Mouse (Mus musculus) heart, embryonic 13.5 days (tissue): ENCODE data around the gene Zfp219. TPM values are rescaled to one million over a fixed set of nuclear protein-coding genes. Genes with fewer than 3 reads are reported as not detected.
A peak's percentile ranks its signal among the peaks of the same experiment; 100 is the strongest.

Experiments used
- ATAC-seq: fragments of 200-750 bp; cut with Nextera tagmentation; 2 replicates; pipeline ENCODE4 v1.8.0; 2017; ENCODE audit warnings: moderate TSS enrichment; ENCODE audit not compliant: insufficient number of reproducible peaks, low FRiP score, low TSS enrichment; ENCODE audit errors: extremely low read depth
- H3K27ac ChIP-seq: fragments of 300-500 bp; sonication (generic); replicated peaks from 2 replicates; pipeline ENCODE4 v1.5.1; 2015; ENCODE audit warnings: moderate library complexity, mild to moderate bottlenecking, inconsistent platforms
- H3K27me3 ChIP-seq: fragments of 300-500 bp; sonication (generic); replicated peaks from 2 replicates; pipeline ENCODE4 v1.6.1; 2015; ENCODE audit warnings: mild to moderate bottlenecking, inconsistent platforms
- H3K36me3 ChIP-seq: fragments of 300-500 bp; sonication (generic); 2 replicates; pipeline ENCODE4 v1.6.1; 2015; ENCODE audit warnings: mild to moderate bottlenecking, inconsistent platforms
- H3K4me1 ChIP-seq: fragments of 300-500 bp; sonication (generic); 2 replicates; pipeline ENCODE4 v1.6.1; 2015; ENCODE audit warnings: inconsistent platforms
- H3K4me2 ChIP-seq: fragments of 300-500 bp; sonication (generic); 2 replicates; pipeline ENCODE4 v1.6.1; 2015; ENCODE audit warnings: inconsistent platforms, mild to moderate bottlenecking, moderate library complexity
- H3K4me3 ChIP-seq: fragments of 300-500 bp; sonication (generic); 2 replicates; pipeline ENCODE4 v1.5.1; 2015; ENCODE audit warnings: moderate library complexity, mild to moderate bottlenecking, inconsistent platforms
- H3K9ac ChIP-seq: fragments of 300-500 bp; sonication (generic); 2 replicates; pipeline ENCODE4 v1.6.1; 2015; ENCODE audit warnings: inconsistent platforms, mild to moderate bottlenecking, moderate library complexity
- H3K9me3 ChIP-seq: fragments of 300-500 bp; sonication (generic); 2 replicates; pipeline ENCODE4 v1.6.1; 2016; ENCODE audit warnings: inconsistent platforms
- WGBS: fragments of 180-500 bp; shearing (Covaris S2); methylation state at CpG from one replicate; pipeline ENCODE4 v1.1.7; 2015; ENCODE audit warnings: mixed read lengths; 5-methylcytosine and 5-hydroxymethylcytosine counted together
- polyA plus RNA-seq: library from polyadenylated mRNA; unstranded; fragments of >200 nt; fragmentation: Nextera tagmentation; extraction: Ambion mirVana; gene quantifications from 2 replicates; pipeline ENCODE4 v1.2.1, GENCODE M21; 2015

Zfp219 gene
- polyA plus RNA-seq, 1 experiment from 2014 or later, result 14.5 TPM

DNA sequence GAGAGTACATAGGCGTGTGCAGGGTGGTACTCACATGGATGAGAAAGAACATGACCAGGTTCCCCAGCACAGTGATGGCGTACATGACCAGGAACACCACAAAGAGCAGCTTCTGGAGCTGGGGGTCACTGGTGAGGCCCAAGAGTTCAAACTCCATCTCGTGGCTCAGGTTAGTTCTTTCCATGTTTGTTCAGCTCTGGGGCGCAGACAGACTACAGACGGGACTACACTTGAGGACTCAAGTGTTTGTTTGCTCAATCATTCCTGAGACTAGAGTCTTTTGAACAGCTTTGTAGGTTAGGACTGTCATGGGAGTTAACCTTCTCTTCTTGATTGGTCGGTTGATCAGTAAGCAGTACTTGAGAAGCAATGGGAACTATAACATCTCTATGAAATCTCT, 15.4 kb upstream of the Zfp219 start:
- ATAC-seq, result no peak
- Histone ChIP-seq H3K9me3 (no peaks in the 10 kb centered on the region), H3K4me2 (no peak overlapping the region), H3K27ac (no peak overlapping the region), H3K4me1 (no peaks in the 10 kb centered on the region), H3K36me3 (no peaks in the 10 kb centered on the region), H3K9ac (no peak overlapping the region), H3K27me3 (no peaks in the 10 kb centered on the region), H3K4me3 (no peak overlapping the region)
- WGBS, result 81% methylated on average over 6 of the region's 6 CpGs

DNA sequence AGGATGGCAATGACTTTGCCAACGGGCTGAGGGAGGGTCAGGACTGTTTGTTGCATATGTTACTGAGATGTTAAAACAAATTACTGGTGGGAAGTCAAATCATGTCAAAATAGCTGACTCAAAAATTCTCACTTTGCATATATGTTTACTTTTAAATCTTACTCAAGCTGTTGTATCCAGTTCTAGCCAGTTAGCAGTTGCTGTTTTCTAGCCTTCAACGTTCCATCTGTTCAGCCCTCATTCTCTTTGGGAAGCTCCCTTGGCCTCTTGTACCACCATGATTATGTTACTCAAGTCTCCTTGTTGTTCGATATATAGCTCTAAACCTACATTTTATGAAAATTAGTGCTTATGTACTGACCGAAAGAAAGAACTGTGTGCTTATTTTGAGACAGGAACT, 5.8 kb upstream of the Zfp219 start:
- H3K27ac ChIP-seq, result no peak overlapping the region
- H3K27me3 ChIP-seq, result no peaks in the 10 kb centered on the region
- H3K9me3 ChIP-seq, result no peaks in the 10 kb centered on the region
- H3K9ac ChIP-seq, result no peak overlapping the region
- ATAC-seq, result no peak
- H3K4me3 ChIP-seq, result no peak overlapping the region
- H3K4me1 ChIP-seq, result peaks cover 23% of the 10 kb centered on the region
- H3K4me2 ChIP-seq, result no peak overlapping the region
- 79% methylated on average over 4 of the region's 4 CpGs for WGBS
- H3K36me3 ChIP-seq, result no peaks in the 10 kb centered on the region

DNA sequence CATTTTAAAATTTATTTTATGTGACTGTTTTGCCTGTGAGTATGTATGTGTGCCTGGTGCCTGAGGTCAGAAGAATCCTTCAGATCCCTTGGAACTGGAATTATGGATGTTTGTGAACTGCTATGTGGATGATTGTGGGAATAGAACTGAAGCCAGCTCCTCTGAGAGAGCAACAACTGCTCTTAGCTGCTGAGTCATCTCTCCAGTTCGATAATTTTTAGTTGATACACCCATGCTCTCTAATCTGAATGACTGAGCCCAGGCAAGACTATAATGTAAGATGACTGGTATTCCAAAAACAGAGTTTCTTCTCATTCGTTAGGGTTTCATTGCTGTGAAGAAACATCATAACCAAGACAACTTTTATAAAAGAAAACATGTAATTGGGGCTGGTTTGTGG, 3.6 kb upstream of the Zfp219 start:
- Histone ChIP-seq H3K36me3 (no peaks in the 10 kb centered on the region), H3K4me2 (no peak overlapping the region), H3K27me3 (no peaks in the 10 kb centered on the region), H3K9me3 (no peaks in the 10 kb centered on the region), H3K4me1 (peaks cover 32% of the 10 kb centered on the region), H3K27ac (no peak overlapping the region), H3K4me3 (no peak overlapping the region), H3K9ac (no peak overlapping the region)
- ATAC-seq, result no peak
- 69% methylated on average over 2 of the region's 2 CpGs for WGBS

DNA sequence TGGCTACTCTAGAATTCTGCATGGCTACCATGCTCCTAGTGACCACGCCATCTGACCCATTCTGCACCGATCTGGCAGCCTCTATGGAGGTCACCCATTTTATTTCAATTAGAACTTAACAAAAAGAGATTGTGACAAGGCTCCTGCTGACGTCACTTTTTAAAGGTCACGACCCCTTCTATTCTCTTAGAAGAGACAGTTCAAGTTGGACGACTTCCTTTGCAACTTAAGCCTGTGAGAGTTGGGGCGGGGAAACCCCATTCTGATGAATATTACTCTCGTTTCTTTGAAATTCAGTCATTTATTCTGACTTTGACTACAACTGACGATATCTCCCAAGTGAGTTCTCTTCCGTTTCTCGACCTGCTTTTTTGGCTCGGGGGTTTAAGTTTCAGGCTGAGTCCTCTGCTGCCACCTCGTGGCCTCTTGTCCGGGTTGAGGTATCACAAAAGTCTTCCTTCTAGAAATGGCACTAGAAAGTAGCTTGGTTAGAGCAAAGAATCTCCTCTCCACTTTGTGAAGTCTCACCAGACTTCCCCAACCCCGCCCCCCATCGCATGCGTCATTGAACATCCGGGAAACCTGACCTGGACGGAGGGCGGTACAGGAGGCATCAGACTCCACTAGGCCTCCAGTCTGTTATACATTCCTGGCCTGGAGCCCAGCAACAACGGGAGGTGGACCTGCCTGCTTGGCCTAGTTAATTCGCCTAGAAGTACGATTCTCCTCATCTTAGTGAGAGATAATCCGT, 2.4 kb upstream of the Zfp219 start:
- ATAC-seq, result no peak; the same call in 1 of the 2 replicates
- peak overlapping the region; percentile 42 for H3K4me3 ChIP-seq
- 4% methylated on average over 23 of the region's 23 CpGs for WGBS
- H3K27ac ChIP-seq, result peak overlapping the region; percentile 86
- peak overlapping the region; percentile 75 for H3K9ac ChIP-seq
- no peaks in the 10 kb centered on the region for H3K9me3 ChIP-seq
- H3K4me1 ChIP-seq, result peaks cover 43% of the 10 kb centered on the region
- H3K4me2 ChIP-seq, result peak overlapping the region; percentile 68
- H3K36me3 ChIP-seq, result no peaks in the 10 kb centered on the region
- H3K27me3 ChIP-seq, result no peaks in the 10 kb centered on the region

DNA sequence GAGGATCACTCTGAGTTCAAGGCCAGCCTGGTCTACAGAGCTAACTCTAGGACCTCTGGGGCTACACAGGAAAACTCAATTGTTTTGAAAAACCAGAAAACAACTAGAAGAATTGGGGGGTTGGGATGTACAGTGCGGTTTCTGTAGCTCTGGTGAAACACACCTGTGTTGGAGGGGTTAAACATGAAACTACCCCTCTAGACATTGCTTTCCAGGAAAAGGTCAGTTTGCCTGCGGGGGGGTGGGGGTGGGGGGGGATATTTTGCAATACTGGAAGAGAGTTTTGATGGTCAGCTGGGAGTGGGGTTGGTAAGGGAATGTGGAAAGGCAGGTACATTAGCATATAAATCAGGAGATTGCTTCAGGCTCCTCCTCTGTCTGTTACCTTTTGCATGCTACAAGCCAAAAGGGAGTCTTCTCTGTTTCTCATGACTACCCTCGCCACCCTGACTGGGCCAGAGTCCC, 1.7 kb upstream of the Zfp219 start:
- Histone ChIP-seq H3K27ac (peak overlapping the region; percentile 86), H3K9ac (peak overlapping the region; percentile 75), H3K4me3 (peak overlapping the region; percentile 42)

DNA sequence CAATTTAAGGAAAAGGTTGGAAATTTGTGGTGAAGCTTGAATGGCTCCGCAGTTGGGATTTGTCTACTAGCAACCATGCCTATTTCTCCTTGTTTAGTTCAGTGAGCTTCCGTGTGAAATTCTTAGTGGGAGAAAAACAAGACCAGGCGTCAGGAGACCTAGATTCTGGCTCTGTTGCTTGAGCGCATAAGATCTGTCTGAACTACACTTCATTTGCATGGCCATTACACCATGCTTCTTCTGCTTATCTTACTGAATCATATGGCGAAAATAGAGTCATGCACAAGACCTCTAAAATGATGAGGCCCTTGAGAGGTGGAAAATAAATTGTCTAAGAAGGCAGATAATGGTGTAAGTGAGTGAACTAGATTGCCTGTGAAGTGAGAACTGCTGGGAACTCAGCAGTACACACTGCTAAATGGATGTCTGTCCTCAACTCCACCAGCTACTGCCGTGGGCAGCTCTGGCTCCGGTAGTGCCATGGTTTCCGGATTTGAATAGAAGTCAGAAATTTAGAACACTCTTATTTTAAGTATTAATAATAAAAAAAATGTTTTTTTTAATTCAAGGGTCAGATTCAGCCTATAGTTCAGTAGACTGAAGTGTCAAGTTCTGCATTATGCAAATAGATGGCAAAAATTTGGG, 1.2 kb upstream of the Zfp219 start:
- Histone ChIP-seq H3K9me3 (no peaks in the 10 kb centered on the region), H3K4me3 (no peak overlapping the region), H3K9ac (peak overlapping the region; percentile 96; the same call in 1 of the 2 replicates), H3K27ac (peak overlapping the region; percentile 100), H3K27me3 (no peaks in the 10 kb centered on the region), H3K4me1 (peaks cover 52% of the 10 kb centered on the region), H3K36me3 (no peaks in the 10 kb centered on the region), H3K4me2 (peak overlapping the region; percentile 78; the same call in 1 of the 2 replicates)
- 82% methylated on average over 8 of the region's 8 CpGs for WGBS
- no peak for ATAC-seq

More for the DNA sequence above, 1.7 kb upstream of the Zfp219 start:
- Histone ChIP-seq H3K4me2 (peak overlapping the region; percentile 68), H3K4me1 (peaks cover 47% of the 10 kb centered on the region), H3K9me3 (no peaks in the 10 kb centered on the region), H3K36me3 (no peaks in the 10 kb centered on the region), H3K27me3 (no peaks in the 10 kb centered on the region)
- ATAC-seq, result no peak
- 64% methylated on average over 3 of the region's 3 CpGs for WGBS

DNA sequence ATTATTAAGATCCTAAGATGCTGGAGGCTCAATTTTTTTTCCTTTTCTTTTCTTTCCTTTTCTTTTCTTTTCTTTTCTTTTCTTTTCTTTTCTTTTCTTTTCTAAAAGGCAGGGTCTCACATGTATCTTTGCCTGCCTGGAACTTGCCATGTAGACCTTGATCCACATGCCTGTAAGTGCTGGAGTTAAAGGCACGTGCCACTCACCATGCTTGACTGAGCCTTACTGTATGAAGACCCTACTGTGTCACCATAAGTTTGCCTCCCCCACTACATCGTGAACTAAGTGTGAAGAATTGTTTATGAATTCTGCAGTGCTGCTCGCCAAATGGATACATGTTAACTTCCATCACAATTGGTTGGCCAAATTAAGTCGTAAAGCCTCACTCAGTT, 601 bp upstream of the Zfp219 start:
- no peaks in the 10 kb centered on the region for H3K27me3 ChIP-seq
- peak overlapping the region; percentile 100 for H3K27ac ChIP-seq
- peaks cover 57% of the 10 kb centered on the region for H3K4me1 ChIP-seq
- H3K9me3 ChIP-seq, result no peaks in the 10 kb centered on the region
- WGBS, result 79% methylated on average over 4 of the region's 4 CpGs
- peak overlapping the region; percentile 78 for H3K4me2 ChIP-seq
- H3K4me3 ChIP-seq, result peak overlapping the region; percentile 67
- H3K9ac ChIP-seq, result peak overlapping the region; percentile 96
- no peak for ATAC-seq
- no peaks in the 10 kb centered on the region for H3K36me3 ChIP-seq

DNA sequence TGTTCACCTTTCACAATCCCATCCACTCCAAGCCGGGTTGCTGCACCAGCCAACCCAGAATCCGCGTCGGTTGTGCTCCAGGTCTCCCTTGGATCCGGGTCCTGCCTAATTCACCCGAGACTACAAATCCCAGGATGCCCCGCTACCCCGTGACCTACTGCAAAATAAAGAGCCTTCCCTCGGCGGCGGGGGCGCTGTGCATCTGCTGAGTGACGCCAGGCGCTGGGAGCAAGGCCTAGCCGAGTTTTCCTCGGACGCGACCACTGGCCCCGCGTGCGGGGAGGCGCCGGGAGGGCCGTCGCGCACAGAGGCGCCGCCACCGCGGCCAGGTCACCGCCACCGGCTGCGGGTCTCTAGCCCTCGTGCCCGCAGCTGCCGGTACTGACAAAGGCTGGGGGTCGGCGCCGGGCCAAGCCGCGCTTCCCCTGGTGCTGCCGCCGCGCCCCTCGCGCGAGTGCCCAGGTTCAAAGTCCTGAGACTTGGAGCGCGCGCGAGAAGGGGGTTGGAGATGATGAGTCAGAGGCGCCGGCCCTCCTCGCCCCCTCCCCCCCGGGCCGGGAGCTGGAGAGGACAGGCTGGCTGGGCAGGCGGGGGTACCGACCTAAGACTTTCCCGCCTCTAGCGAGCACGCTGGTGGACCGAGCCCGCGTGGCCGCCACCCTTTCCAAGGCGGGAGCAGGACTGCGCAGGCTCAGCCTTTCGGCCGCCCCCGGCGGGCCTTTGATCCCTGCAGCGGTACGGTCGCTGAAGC, 768 bp downstream of the Zfp219 start:
- H3K27me3 ChIP-seq, result no peaks in the 10 kb centered on the region
- H3K27ac ChIP-seq, result peak overlapping the region; percentile 100
- peak overlapping the region; percentile 67 for H3K4me3 ChIP-seq
- H3K4me1 ChIP-seq, result peaks cover 69% of the 10 kb centered on the region
- no peaks in the 10 kb centered on the region for H3K36me3 ChIP-seq
- H3K9me3 ChIP-seq, result no peaks in the 10 kb centered on the region
- H3K9ac ChIP-seq, result peak overlapping the region; percentile 96
- WGBS, result under 1% methylated on average over 74 of the region's 74 CpGs
- H3K4me2 ChIP-seq, result peak overlapping the region; percentile 78
- ATAC-seq, result peak; percentile 83

DNA sequence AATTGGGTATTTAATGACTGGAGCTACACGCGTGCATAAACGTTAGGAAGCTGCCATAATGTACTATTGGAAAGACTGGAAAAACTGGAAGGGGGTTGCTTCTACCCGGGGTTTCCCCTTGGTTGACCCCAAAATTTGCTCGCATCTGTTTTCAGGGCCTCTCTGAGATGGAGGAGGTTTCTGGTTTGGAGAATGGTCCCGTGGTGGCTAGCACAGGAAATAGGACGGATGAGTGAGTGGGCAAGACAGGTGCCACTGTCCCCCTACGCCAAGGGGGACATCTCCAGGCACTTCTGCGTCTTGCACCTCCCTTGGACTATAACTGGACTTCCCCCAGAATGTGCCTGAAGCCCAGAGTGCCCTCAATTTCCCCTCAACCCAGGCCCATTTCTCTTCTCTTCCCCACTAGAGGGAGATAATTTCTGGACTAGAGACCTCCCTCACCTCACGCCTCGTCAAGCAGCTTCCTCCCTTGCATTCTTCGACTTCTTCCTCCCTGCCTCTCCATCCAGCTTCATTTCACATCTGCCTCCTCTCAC, 1.4 kb downstream of the Zfp219 start:
- Histone ChIP-seq H3K27ac (peak overlapping the region; percentile 100), H3K4me2 (peak overlapping the region; percentile 78), H3K9me3 (no peaks in the 10 kb centered on the region), H3K9ac (peak overlapping the region; percentile 96), H3K4me1 (peaks cover 69% of the 10 kb centered on the region), H3K27me3 (no peaks in the 10 kb centered on the region), H3K4me3 (peak overlapping the region; percentile 67), H3K36me3 (no peaks in the 10 kb centered on the region)
- 30% methylated on average over 12 of the region's 12 CpGs for WGBS
- 0 out of 2 replicates have a peak, but pooled peaks have one; percentile 3 for ATAC-seq

DNA sequence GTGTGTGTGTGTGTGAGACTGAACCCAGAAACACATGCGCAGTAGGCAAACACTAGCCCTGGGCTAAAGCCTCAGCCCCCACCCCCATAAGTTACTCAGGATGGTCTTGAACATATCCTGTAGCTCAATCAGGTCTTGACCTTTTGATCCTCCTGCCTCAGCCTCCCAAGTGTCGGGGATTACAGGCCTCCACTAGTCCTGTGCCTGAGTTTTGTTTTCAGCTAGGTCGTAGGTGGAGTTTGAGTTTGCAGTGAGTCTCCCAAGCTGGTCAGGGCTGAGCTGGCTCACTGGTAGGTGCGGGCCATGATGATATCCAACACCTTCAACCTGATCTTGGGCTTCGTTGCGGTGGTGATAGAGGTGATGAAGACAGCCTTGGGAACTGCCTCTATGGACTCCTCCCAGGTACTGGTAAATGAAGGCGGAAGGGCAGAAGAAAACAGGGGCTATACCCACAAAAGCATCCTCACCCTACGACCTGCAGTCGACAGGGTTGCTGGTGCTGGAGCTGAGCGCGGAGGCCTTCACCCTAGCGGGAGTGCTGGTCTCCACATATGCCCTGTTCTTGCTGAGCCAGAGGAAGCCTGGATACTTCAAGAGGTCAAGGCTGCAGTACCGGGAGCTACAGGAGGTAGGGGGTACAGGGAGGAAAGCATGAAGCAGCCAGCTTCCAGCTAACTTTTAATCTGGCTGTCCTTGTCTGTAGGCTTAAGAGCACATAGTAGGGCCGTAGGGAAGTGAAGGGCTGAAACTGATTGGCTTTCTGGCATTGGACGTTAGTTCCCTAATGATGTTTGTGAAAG, 2.1 kb downstream of the Zfp219 start:
- 83% methylated on average over 15 of the region's 15 CpGs for WGBS
- Histone ChIP-seq H3K4me3 (peak overlapping the region; percentile 67), H3K27me3 (no peaks in the 10 kb centered on the region), H3K36me3 (no peaks in the 10 kb centered on the region), H3K27ac (peak overlapping the region; percentile 100; the same call in 1 of the 2 replicates), H3K4me1 (peaks cover 68% of the 10 kb centered on the region), H3K9me3 (no peaks in the 10 kb centered on the region), H3K4me2 (peak overlapping the region; percentile 78), H3K9ac (peak overlapping the region; percentile 96)
- no peak for ATAC-seq
